Mouse (Mus musculus): ENCODE measurements around the gene Ntrk1.

DNA sequence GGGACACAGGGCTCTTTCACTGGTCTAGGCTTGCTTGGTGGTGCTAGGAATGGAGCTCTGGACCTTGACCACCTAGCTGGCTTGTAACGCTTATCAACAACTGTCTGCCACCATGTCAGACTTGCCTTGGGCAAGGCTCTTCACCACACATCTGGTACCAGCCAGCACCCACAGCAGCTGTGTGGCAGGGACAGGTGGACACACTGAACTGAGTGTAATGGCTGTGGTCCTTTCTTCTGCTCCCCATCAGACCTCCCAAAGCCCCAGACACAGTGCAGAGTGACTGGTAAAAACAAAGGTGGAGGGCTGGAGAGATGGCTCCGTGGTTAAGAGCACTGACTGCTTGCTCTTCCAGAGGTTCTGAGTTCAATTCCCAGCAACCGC is 28.7 kb downstream of the Ntrk1 start:
- TF ChIP-seq CTCF (IDR thresholded peaks at IDR 0.05; ENCODE audit: low read depth, low read length) (no peak), POLR2A (IDR thresholded peaks at IDR 0.05; ENCODE audit: extremely low read depth, insufficient read depth, low read length) (no peak)
